Mouse (Mus musculus): ENCODE results near the gene Supt16. TPM values are rescaled to one million over a fixed set of nuclear protein-coding genes. Genes with fewer than 3 reads are reported as not detected.

Supt16 gene
- total and polyA plus RNA-seq, 2 experiments from 2014 or later, result 10.2 to 14.4 TPM

DNA sequence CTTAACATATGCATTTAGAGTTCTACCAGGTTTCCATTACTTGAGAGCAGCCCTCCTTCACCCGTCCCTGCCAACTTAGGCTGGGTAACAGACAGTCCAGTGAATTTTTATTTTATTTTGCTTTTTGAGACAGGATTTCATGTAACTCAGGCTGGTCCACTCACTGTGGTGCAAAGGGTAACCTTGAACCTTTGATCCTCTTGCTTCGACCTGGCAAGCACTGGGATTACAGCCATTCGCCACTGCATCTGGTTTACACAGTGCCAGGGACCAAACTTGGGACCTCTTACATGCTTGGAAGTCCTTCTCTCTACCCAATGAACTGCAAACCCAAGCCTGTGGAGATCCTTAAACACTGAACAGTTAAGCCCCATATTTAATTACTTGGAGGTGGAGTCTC is 72.6 kb downstream of the Supt16 start:
- ATAC-seq (ENCODE audit: insufficient read depth, low read depth), result no peak
- Histone ChIP-seq H3K27ac (ENCODE audit: low read depth) (no peak overlapping the region), H3K4me2 (ENCODE audit: low read depth, low read length) (no peak overlapping the region), H3K4me3 (ENCODE audit: low read depth, low read length) (no peak overlapping the region), H3K9me3 (replicated peaks; ENCODE audit: control insufficient read depth, low read length) (no peaks in the 10 kb centered on the region), H3K9ac (replicated peaks; ENCODE audit: low read depth, low read length) (no peak overlapping the region), H3K27me3 (ENCODE audit: control insufficient read depth, insufficient read depth, low read length) (0 out of 2 replicates have a peak, but pooled peaks cover 5% of the 10 kb centered on the region), H3K36me3 (replicated peaks; ENCODE audit: control insufficient read depth, insufficient read depth, low read length) (no peaks in the 10 kb centered on the region), H3K4me1 (ENCODE audit: control insufficient read depth, insufficient read depth) (no peaks in the 10 kb centered on the region)
- TF ChIP-seq CTCF (IDR thresholded peaks at IDR 0.05; ENCODE audit: low read depth) (no peak), EP300 (IDR thresholded peaks at IDR 0.05; ENCODE audit: low read depth) (no peak)
- 91% methylated on average over 3 of the region's 3 CpGs for WGBS
- DNase-seq (ENCODE audit: low spot score), result no peak

DNA sequence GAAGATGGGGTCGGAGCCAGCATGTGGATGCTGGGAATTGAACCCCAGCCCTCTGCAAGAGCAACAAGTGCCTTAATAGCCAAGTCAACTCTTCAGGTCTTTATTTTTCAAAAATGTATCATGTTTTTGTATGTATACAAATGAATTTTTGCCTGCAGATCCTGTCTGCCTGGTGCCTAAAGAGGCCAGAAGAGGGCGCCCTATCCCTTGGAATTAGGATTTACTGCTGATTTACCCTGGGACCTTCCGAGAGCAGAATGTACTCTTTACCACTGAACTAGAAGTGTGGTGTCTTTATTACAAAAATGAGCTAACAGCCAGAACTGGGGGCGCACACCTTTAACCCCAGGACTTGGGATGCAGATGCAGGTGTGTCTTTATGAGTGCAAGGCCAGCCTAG is 73.3 kb downstream of the Supt16 start:
- Histone ChIP-seq H3K4me2 (ENCODE audit: low read depth, low read length) (no peak overlapping the region), H3K9ac (replicated peaks; ENCODE audit: low read depth, low read length) (no peak overlapping the region), H3K27me3 (ENCODE audit: control insufficient read depth, insufficient read depth, low read length) (0 out of 2 replicates have a peak, but pooled peaks cover 5% of the 10 kb centered on the region), H3K36me3 (replicated peaks; ENCODE audit: control insufficient read depth, insufficient read depth, low read length) (no peaks in the 10 kb centered on the region), H3K27ac (ENCODE audit: low read depth) (no peak overlapping the region), H3K9me3 (replicated peaks; ENCODE audit: control insufficient read depth, low read length) (no peaks in the 10 kb centered on the region), H3K4me1 (ENCODE audit: control insufficient read depth, insufficient read depth) (no peaks in the 10 kb centered on the region), H3K4me3 (ENCODE audit: low read depth, low read length) (no peak overlapping the region)
- ATAC-seq (ENCODE audit: insufficient read depth, low read depth), result peak; percentile 36; the same call in 1 of the 2 replicates
- DNase-seq (ENCODE audit: low spot score), result peak; percentile 67
- TF ChIP-seq CTCF (IDR thresholded peaks at IDR 0.05; ENCODE audit: low read depth) (peak; percentile 73), EP300 (IDR thresholded peaks at IDR 0.05; ENCODE audit: low read depth) (no peak)
- 20% methylated on average over 4 of the region's 4 CpGs for WGBS

DNA sequence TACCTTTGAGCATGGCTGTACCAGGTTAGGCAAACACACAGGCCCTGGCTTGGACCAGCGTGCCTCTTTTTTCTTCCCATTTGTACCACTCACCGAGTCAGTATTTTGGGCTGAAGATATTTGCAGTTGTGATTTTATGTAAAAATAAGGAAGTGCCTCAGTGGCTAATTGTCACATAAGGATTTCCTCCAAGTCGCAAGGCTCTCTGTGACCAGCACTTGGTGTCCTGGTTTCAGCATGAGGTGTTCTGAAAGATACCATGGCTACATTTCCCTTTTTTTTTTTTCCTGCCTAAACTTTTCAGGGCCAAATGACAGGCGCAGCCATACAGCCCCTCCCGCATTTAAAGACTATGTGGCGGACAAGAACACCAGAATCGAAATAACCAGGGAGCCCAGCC is 77.0 kb downstream of the Supt16 start:
- TF ChIP-seq CTCF (IDR thresholded peaks at IDR 0.05; ENCODE audit: low read depth), result no peak
- TF ChIP-seq EP300 (IDR thresholded peaks at IDR 0.05; ENCODE audit: low read depth), result no peak
- Histone ChIP-seq H3K9ac (replicated peaks; ENCODE audit: low read depth, low read length) (no peak overlapping the region), H3K4me3 (ENCODE audit: low read depth, low read length) (no peak overlapping the region), H3K4me2 (ENCODE audit: low read depth, low read length) (no peak overlapping the region), H3K9me3 (replicated peaks; ENCODE audit: control insufficient read depth, low read length) (no peaks in the 10 kb centered on the region), H3K27me3 (ENCODE audit: control insufficient read depth, insufficient read depth, low read length) (0 out of 2 replicates have a peak, but pooled peaks cover 5% of the 10 kb centered on the region), H3K27ac (ENCODE audit: low read depth) (no peak overlapping the region), H3K4me1 (ENCODE audit: control insufficient read depth, insufficient read depth) (no peaks in the 10 kb centered on the region), H3K36me3 (replicated peaks; ENCODE audit: control insufficient read depth, insufficient read depth, low read length) (no peaks in the 10 kb centered on the region)
- 65% methylated on average over 7 of the region's 7 CpGs for WGBS
- DNase-seq (ENCODE audit: low spot score) (no peak), ATAC-seq (ENCODE audit: insufficient read depth, low read depth) (no peak)

DNA sequence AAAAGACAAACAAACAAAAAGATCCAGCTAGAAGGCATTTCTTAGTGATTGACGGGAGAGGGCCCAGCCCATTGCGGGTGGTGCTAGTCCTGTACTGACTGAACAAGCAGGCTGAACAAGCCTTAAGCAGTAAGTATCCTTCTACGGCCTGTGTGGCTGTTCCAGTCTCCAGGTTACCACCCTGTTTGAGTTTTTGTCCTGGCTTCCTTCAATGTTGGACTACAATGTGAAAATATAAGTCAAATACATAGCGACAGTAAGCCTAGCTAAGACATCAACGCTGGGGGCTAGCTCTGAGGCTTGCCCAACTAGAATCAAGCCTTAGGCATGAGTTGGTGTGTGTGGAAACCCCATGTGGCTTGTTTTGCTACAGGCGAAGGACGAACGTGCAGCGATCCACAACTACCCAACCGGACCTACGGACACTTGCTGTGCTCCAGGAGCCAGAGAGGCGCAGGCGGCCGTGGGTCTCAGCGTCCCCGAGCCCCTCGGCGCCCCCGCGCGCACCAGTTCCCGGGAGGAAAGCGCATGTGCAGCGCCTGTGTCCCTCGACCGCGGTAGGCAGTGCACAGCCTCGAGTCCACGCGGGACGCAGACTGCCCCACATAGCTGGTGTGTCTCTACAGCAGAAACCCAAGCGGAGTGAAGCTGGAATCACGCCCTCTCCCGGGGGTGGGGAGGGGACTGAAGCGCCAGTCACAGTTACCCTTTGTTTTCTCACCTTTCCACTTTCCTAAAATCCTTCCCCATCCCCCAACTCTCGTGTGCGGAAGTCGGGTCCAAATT is 78.2 kb downstream of the Supt16 start:
- ATAC-seq (ENCODE audit: insufficient read depth, low read depth), result peak; percentile 81
- under 1% methylated on average over 38 of the region's 38 CpGs for WGBS

DNA sequence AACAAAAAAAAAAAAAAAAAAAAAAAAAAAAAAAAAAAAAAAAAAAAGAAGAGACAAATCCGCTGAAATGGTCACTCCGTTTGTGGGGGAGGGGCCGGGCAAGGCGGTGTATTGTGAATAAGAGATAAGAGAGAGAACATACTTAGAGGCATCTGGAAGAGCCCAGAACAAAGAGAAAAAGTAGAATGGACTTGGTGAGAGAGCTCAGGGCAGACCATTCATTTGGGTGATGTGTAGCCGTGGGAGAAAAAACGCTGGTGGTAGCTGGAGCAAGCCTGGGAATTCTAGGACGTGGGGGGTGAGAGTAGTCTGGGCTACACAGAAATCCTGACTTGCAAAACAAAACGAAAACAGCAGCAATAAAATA is 78.8 kb downstream of the Supt16 start:
- DNase-seq (ENCODE audit: low spot score) (no peak), ATAC-seq (ENCODE audit: insufficient read depth, low read depth) (no peak)
- peak overlapping the region; percentile 97 for H3K4me2 ChIP-seq (ENCODE audit: low read depth, low read length)
- peak overlapping the region; percentile 61 for H3K4me3 ChIP-seq (ENCODE audit: low read depth, low read length)
- no peak for TF ChIP-seq EP300 (IDR thresholded peaks at IDR 0.05; ENCODE audit: low read depth)
- TF ChIP-seq CTCF (IDR thresholded peaks at IDR 0.05; ENCODE audit: low read depth), result no peak
- peak overlapping the region; percentile 39 for H3K27ac ChIP-seq (ENCODE audit: low read depth)
- WGBS, result 17% methylated on average over 8 of the region's 8 CpGs
- H3K9me3 ChIP-seq (replicated peaks; ENCODE audit: control insufficient read depth, low read length), result no peaks in the 10 kb centered on the region
- 0 out of 2 replicates have a peak, but pooled peaks cover 5% of the 10 kb centered on the region for H3K27me3 ChIP-seq (ENCODE audit: control insufficient read depth, insufficient read depth, low read length)
- H3K4me1 ChIP-seq (ENCODE audit: control insufficient read depth, insufficient read depth), result no peaks in the 10 kb centered on the region
- peak overlapping the region; percentile 72; the same call in 1 of the 2 replicates for H3K9ac ChIP-seq (replicated peaks; ENCODE audit: low read depth, low read length)
- no peaks in the 10 kb centered on the region for H3K36me3 ChIP-seq (replicated peaks; ENCODE audit: control insufficient read depth, insufficient read depth, low read length)

More for the DNA sequence above, 78.2 kb downstream of the Supt16 start:
- DNase-seq (ENCODE audit: low spot score), result peak; percentile 43
- Histone ChIP-seq H3K36me3 (replicated peaks; ENCODE audit: control insufficient read depth, insufficient read depth, low read length) (no peaks in the 10 kb centered on the region), H3K27ac (ENCODE audit: low read depth) (peak overlapping the region; percentile 39), H3K4me3 (ENCODE audit: low read depth, low read length) (peak overlapping the region; percentile 61), H3K9ac (replicated peaks; ENCODE audit: low read depth, low read length) (peak overlapping the region; percentile 72), H3K9me3 (replicated peaks; ENCODE audit: control insufficient read depth, low read length) (no peaks in the 10 kb centered on the region), H3K4me1 (ENCODE audit: control insufficient read depth, insufficient read depth) (no peaks in the 10 kb centered on the region), H3K27me3 (ENCODE audit: control insufficient read depth, insufficient read depth, low read length) (0 out of 2 replicates have a peak, but pooled peaks cover 5% of the 10 kb centered on the region), H3K4me2 (ENCODE audit: low read depth, low read length) (peak overlapping the region; percentile 97)
- 0 out of 2 replicates have a peak, but pooled peaks have one; percentile 10 for TF ChIP-seq CTCF (IDR thresholded peaks at IDR 0.05; ENCODE audit: low read depth)
- TF ChIP-seq EP300 (IDR thresholded peaks at IDR 0.05; ENCODE audit: low read depth), result no peak

Measured in heart, postnatal 0 days (tissue).